ENCODE assay signal across 12 mouse cellular contexts in genomic region chr6:122659567-122659966, GRCm38 (mm10). TPM values are rescaled to one million over a fixed set of nuclear protein-coding genes. Genes with fewer than 3 reads are reported as not detected.
A peak's percentile ranks its signal among the peaks of the same experiment; 100 is the strongest.
DNase-seq lines count a peak whose midpoint lies in the region; ATAC-seq and TF ChIP-seq lines count a peak whose summit lies in the region.
"Had no signal": no experiment of that assay in that cellular context is flagged by ENCODE, and none has a peak within 500 bp of the region (broad histone marks: within the 10 kb centered on the region; RNA-seq: fewer than 3 reads in every experiment).

No protein-coding gene starts in this region.

- H3K9ac ChIP-seq in liver, postnatal 0 days (replicated peaks) = no peak overlapping the region
- no peak overlapping the region for H3K9ac ChIP-seq in liver, embryonic 11.5 days (ENCODE audit: low read depth, low read length)
- H3K9ac ChIP-seq: neural tube, embryonic 13.5 days had no signal

- TF ChIP-seq EP300 in liver, postnatal 0 days (IDR thresholded peaks at IDR 0.05; ENCODE audit: low read depth) = no peak

- no peaks in the 10 kb centered on the region for H3K9me3 ChIP-seq in liver, postnatal 0 days (ENCODE audit: low read length)
- H3K9me3 ChIP-seq in liver, embryonic 11.5 days (ENCODE audit: control insufficient read depth, low read length) = no peaks in the 10 kb centered on the region
- H3K9me3 ChIP-seq: neural tube, embryonic 13.5 days had no signal

- H3K4me3 ChIP-seq in liver, postnatal 0 days (ENCODE audit: low read depth, low read length) = no peak overlapping the region
- no peak overlapping the region for H3K4me3 ChIP-seq in liver, embryonic 11.5 days (ENCODE audit: low read depth, low read length)
- H3K4me3 ChIP-seq: neural tube, embryonic 13.5 days had no signal

- DNase-seq in adrenal gland, postnatal 10 days = peak; percentile 43
- DNase-seq in adrenal gland, adult 8-10 months = no peak
- peak; percentile 36 for DNase-seq in liver, postnatal 0 days
- no peak for DNase-seq in liver, embryonic 11.5 days (ENCODE audit: low spot score)
- no peak for DNase-seq in spleen, postnatal 14 days (ENCODE audit: low spot score in 2 of 2)
- DNase-seq in right cerebral cortex, adult 2 months (ENCODE audit: low spot score in 2 of 2) = no peak
- DNase-seq: kidney, adult 11 months had no signal

- H3K4me2 ChIP-seq in liver, postnatal 0 days (ENCODE audit: low read depth, low read length) = no peak overlapping the region
- no peak overlapping the region for H3K4me2 ChIP-seq in liver, embryonic 11.5 days
- H3K4me2 ChIP-seq: neural tube, embryonic 13.5 days had no signal

- no peak for ATAC-seq in liver, postnatal 0 days
- ATAC-seq in liver, embryonic 11.5 days (replicated peaks; ENCODE audit: low FRiP score) = no peak
- peak; percentile 67 for ATAC-seq in common myeloid progenitor, adult 5-6 weeks (replicated peaks; ENCODE audit: low read depth, poor library complexity, severe bottlenecking)
- peak; percentile 64 for ATAC-seq in megakaryocyte progenitor cell, adult 5-6 weeks (replicated peaks; ENCODE audit: poor library complexity)

- 18% methylated on average over 7 of the region's 7 CpGs for WGBS in liver, postnatal 0 days (ENCODE audit: insufficient replicate concordance)
- 12% methylated on average over 7 of the region's 7 CpGs for WGBS in liver, embryonic 11.5 days

- no peak for TF ChIP-seq CTCF in liver, postnatal 0 days (IDR thresholded peaks at IDR 0.05; ENCODE audit: low read depth)

- H3K27ac ChIP-seq in liver, postnatal 0 days (ENCODE audit: low read depth) = no peak overlapping the region
- H3K27ac ChIP-seq in liver, embryonic 11.5 days (ENCODE audit: low read depth, low read length) = no peak overlapping the region
- H3K27ac ChIP-seq: neural tube, embryonic 13.5 days had no signal

- no peaks in the 10 kb centered on the region for H3K36me3 ChIP-seq in liver, postnatal 0 days (replicated peaks; ENCODE audit: insufficient read depth, low read length)
- H3K36me3 ChIP-seq in liver, embryonic 11.5 days (ENCODE audit: control insufficient read depth, insufficient read depth, low read length) = no peaks in the 10 kb centered on the region
- H3K36me3 ChIP-seq: neural tube, embryonic 13.5 days had no signal

- H3K4me1 ChIP-seq in liver, postnatal 0 days (ENCODE audit: insufficient read depth) = peaks cover 5% of the 10 kb centered on the region
- H3K4me1 ChIP-seq in liver, embryonic 11.5 days (replicated peaks; ENCODE audit: control insufficient read depth, insufficient read depth, low read length) = 0 out of 2 replicates have a peak, but pooled peaks cover 4% of the 10 kb centered on the region

- 0 out of 2 replicates have a peak, but pooled peaks cover 3% of the 10 kb centered on the region for H3K27me3 ChIP-seq in liver, postnatal 0 days (ENCODE audit: insufficient read depth, low read length)
- H3K27me3 ChIP-seq in liver, embryonic 11.5 days (replicated peaks; ENCODE audit: control insufficient read depth, insufficient read depth, low read length) = peaks cover 6% of the 10 kb centered on the region

RNA-seq across cellular contexts. Expression of gene Dppa3, which starts 33.4 kb away (rescaled TPM):
- total RNA-seq in adrenal gland, postnatal 10 days (2021) = not detected
- total RNA-seq in adrenal gland, adult 8-10 months (2022) = not detected
- polyA plus RNA-seq in liver, postnatal 0 days (2015; fragmentation: Nextera tagmentation; extraction: Ambion mirVana) = 0.16 TPM in 1 of 2 replicates, not detected in the other
- polyA plus RNA-seq in liver, embryonic 11.5 days (2014; fragmentation: Nextera tagmentation; extraction: Ambion mirVana) = not detected in 2 replicates
- not detected in 2 replicates for total RNA-seq in common myeloid progenitor, adult 5-6 weeks (2017)
- not detected in 2 replicates for total RNA-seq in megakaryocyte progenitor cell, adult 5-6 weeks (2015)
- total RNA-seq in megakaryocyte progenitor cell, adult 5-6 weeks (2017) = not detected in 2 replicates
- total RNA-seq: liver, adult 2 months had no signal
- polyA plus RNA-seq: liver, adult 2 months; neural tube, embryonic 13.5 days; stomach, embryonic 16.5 days had no signal

RNA-seq across cellular contexts. Expression of gene Nanog, which starts 47.7 kb away (rescaled TPM):
- total RNA-seq in adrenal gland, postnatal 10 days (2021) = not detected
- total RNA-seq in adrenal gland, adult 8-10 months (2022) = not detected
- polyA plus RNA-seq in liver, postnatal 0 days (2015; fragmentation: Nextera tagmentation; extraction: Ambion mirVana) = not detected in 2 replicates
- polyA plus RNA-seq in liver, embryonic 11.5 days (2014; fragmentation: Nextera tagmentation; extraction: Ambion mirVana) = 0.08 and 0.09 TPM in 2 replicates
- total RNA-seq in common myeloid progenitor, adult 5-6 weeks (2017) = not detected in 2 replicates
- total RNA-seq in megakaryocyte progenitor cell, adult 5-6 weeks (2015) = not detected in 2 replicates
- not detected in 2 replicates for total RNA-seq in megakaryocyte progenitor cell, adult 5-6 weeks (2017)
- total RNA-seq: liver, adult 2 months had no signal
- polyA plus RNA-seq: liver, adult 2 months had no signal

RNA-seq across cellular contexts. Expression of gene Gdf3, which starts 49.7 kb away (rescaled TPM):
- total RNA-seq in adrenal gland, postnatal 10 days (2021) = not detected
- under 1 TPM; 0.14 to 0.48 (median 0.24) TPM for total RNA-seq in adrenal gland, adult 8-10 months (2022)
- polyA plus RNA-seq in liver, postnatal 0 days (2015; fragmentation: Nextera tagmentation; extraction: Ambion mirVana) = 0.47 and 1.0 TPM in 2 replicates
- 13.9 and 14.6 TPM in 2 replicates for polyA plus RNA-seq in liver, embryonic 11.5 days (2014; fragmentation: Nextera tagmentation; extraction: Ambion mirVana)
- total RNA-seq in common myeloid progenitor, adult 5-6 weeks (2017) = 4.1 and 5.6 TPM in 2 replicates
- 9.5 and 10.8 TPM in 2 replicates for total RNA-seq in megakaryocyte progenitor cell, adult 5-6 weeks (2015)
- 4.2 and 6.7 TPM in 2 replicates for total RNA-seq in megakaryocyte progenitor cell, adult 5-6 weeks (2017)
- total RNA-seq: liver, adult 2 months had no signal
- polyA plus RNA-seq: neural tube, embryonic 13.5 days had no signal

RNA-seq across cellular contexts. Expression of gene Apobec1, which starts 57.3 kb away (rescaled TPM):
- 10 to 100 TPM; 10.5 to 11.2 TPM for total RNA-seq in adrenal gland, postnatal 10 days (2021)
- 10 to 100 TPM; 13.4 to 29.5 (median 19.3) TPM for total RNA-seq in adrenal gland, adult 8-10 months (2022)
- polyA plus RNA-seq in liver, postnatal 0 days (2015; fragmentation: Nextera tagmentation; extraction: Ambion mirVana) = 11.9 and 12.3 TPM in 2 replicates
- polyA plus RNA-seq in liver, embryonic 11.5 days (2014; fragmentation: Nextera tagmentation; extraction: Ambion mirVana) = 3.7 and 5.6 TPM in 2 replicates
- total RNA-seq in common myeloid progenitor, adult 5-6 weeks (2017) = 13.3 and 14.2 TPM in 2 replicates
- total RNA-seq in megakaryocyte progenitor cell, adult 5-6 weeks (2015) = 23.6 and 23.7 TPM in 2 replicates
- total RNA-seq in megakaryocyte progenitor cell, adult 5-6 weeks (2017) = 15.0 and 16.7 TPM in 2 replicates

Comparison
In these comparisons a context has a peak if more than half of its experiments do, and no peak if none do; other contexts are left out.
1. DNase-seq: peak in adrenal gland, postnatal 10 days (single experiment) and liver, postnatal 0 days (single experiment); none in adrenal gland, adult 8-10 months (single experiment), liver, embryonic 11.5 days (single experiment), spleen, postnatal 14 days (0 of 2) and right cerebral cortex, adult 2 months (0 of 2).
2. ATAC-seq: peak in common myeloid progenitor, adult 5-6 weeks (single experiment) and megakaryocyte progenitor cell, adult 5-6 weeks (single experiment); none in liver, postnatal 0 days (single experiment) and liver, embryonic 11.5 days (single experiment).